Mouse (Mus musculus): ENCODE data around the gene Med7.

DNA sequence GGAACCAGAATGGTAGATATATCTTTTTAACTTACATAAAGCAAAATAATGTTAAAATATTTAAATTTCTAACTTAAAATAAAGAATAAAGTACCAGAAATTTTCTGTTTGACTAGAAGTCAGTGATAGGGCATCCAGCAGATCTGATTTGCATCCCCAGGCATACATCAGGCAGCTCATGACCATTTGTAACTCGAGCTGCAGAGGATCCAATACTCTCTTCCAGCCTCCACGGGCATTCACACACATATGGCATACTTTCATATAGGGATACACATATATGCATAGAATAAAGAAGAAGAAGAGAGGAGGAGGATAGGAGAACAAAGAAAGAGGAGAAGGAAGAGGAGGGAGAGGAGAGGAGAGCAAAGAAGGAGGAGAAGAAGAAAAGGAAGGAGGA, 38.8 kb upstream of the Med7 start:
- TF ChIP-seq CTCF (IDR thresholded peaks at IDR 0.05) (no peak), EP300 (IDR thresholded peaks at IDR 0.05) (no peak)
